Mouse (Mus musculus): Measurements from ENCODE around the gene Cmya5. TPM values are rescaled to one million over a fixed set of nuclear protein-coding genes. Genes with fewer than 3 reads are reported as not detected.
"Not testable (repeated sequence)": the region's sequence is repeated elsewhere in the genome, so short reads cannot be mapped to it uniquely, and the experiment has no call there.

Cmya5 gene
- polyA plus RNA-seq, 2 experiments: 0.01 TPM

GRCm38 (mm10) chr13:93188738-93189137, 44.2 kb upstream of the Cmya5 start:
- WGBS (ENCODE audit: insufficient replicate concordance): 67% methylated on average over 3 of the region's 3 CpGs
- Histone ChIP-seq H3K4me3 (ENCODE audit: insufficient read depth in 1 of 2, low read depth in 2 of 2, low read length in 2 of 2) (no peak overlapping the region), H3K4me2 (ENCODE audit: low read depth) (no peak overlapping the region; the same call in none of the 2 replicates), H3K9ac (replicated peaks) (no peak overlapping the region), H3K4me1 (replicated peaks; ENCODE audit: control insufficient read depth in 2 of 2, insufficient read depth in 2 of 2, low read length in 1 of 2) (peaks cover 5 to 13% of the 10 kb centered on the region in 2 experiments), H3K9me3 (ENCODE audit: control insufficient read depth, low read length) (no peaks in the 10 kb centered on the region), H3K27ac (no peak overlapping the region), H3K36me3 (replicated peaks; ENCODE audit: control insufficient read depth, insufficient read depth, low read depth) (peaks cover 10% of the 10 kb centered on the region), H3K27me3 (ENCODE audit: control insufficient read depth, insufficient read depth, low read length) (no peaks in the 10 kb centered on the region)
- no peak for ATAC-seq (ENCODE audit: insufficient read depth)
- DNase-seq (ENCODE audit: low read depth in 3 of 3, low spot score in 3 of 3): no peak
- TF ChIP-seq CTCF (IDR thresholded peaks at IDR 0.05; ENCODE audit: low read depth) (no peak), EP300 (IDR thresholded peaks at IDR 0.05; ENCODE audit: low read depth) (no peak)

- not testable (repeated sequence) for H3K4me3 ChIP-seq (ENCODE audit: insufficient read depth in 1 of 2, low read depth in 2 of 2, low read length in 2 of 2); DNase-seq (ENCODE audit: low read depth in 3 of 3, low spot score in 3 of 3); H3K9me3 ChIP-seq (ENCODE audit: control insufficient read depth, low read length); H3K9ac ChIP-seq (replicated peaks); H3K27me3 ChIP-seq (ENCODE audit: control insufficient read depth, insufficient read depth, low read length); ATAC-seq (ENCODE audit: insufficient read depth); H3K27ac ChIP-seq; H3K4me2 ChIP-seq (ENCODE audit: low read depth)
- H3K4me1 ChIP-seq (replicated peaks; ENCODE audit: control insufficient read depth in 2 of 2, insufficient read depth in 2 of 2, low read length in 1 of 2): peaks cover 5 to 13% of the 10 kb centered on the region in 2 experiments
- WGBS (ENCODE audit: insufficient replicate concordance): 85% methylated on average over 5 of the region's 5 CpGs
- peaks cover 17% of the 10 kb centered on the region for H3K36me3 ChIP-seq (replicated peaks; ENCODE audit: control insufficient read depth, insufficient read depth, low read depth)
Measured at GRCm38 (mm10) chr13:93187792-93188191, 43.3 kb upstream of the Cmya5 start.

- Histone ChIP-seq H3K4me2 (ENCODE audit: low read depth) (no peak overlapping the region), H3K27ac (no peak overlapping the region), H3K36me3 (replicated peaks; ENCODE audit: control insufficient read depth, insufficient read depth, low read depth) (peaks cover 23% of the 10 kb centered on the region), H3K9ac (replicated peaks) (no peak overlapping the region), H3K4me3 (ENCODE audit: insufficient read depth in 1 of 2, low read depth in 2 of 2, low read length in 2 of 2) (no peak overlapping the region), H3K4me1 (replicated peaks; ENCODE audit: control insufficient read depth in 2 of 2, insufficient read depth in 2 of 2, low read length in 1 of 2) (peaks cover 0 to 2% of the 10 kb centered on the region in 2 experiments; a peak in 1 of 4 replicates), H3K27me3 (ENCODE audit: control insufficient read depth, insufficient read depth, low read length) (no peaks in the 10 kb centered on the region), H3K9me3 (ENCODE audit: control insufficient read depth, low read length) (no peaks in the 10 kb centered on the region)
- no peak for ATAC-seq (ENCODE audit: insufficient read depth)
- no peak for TF ChIP-seq EP300 (IDR thresholded peaks at IDR 0.05; ENCODE audit: low read depth)
- no peak for TF ChIP-seq CTCF (IDR thresholded peaks at IDR 0.05; ENCODE audit: low read depth)
- DNase-seq (ENCODE audit: low read depth in 3 of 3, low spot score in 3 of 3): no peak
- WGBS (ENCODE audit: insufficient replicate concordance): 89% methylated on average over 1 of the region's 1 CpGs
Measured at GRCm38 (mm10) chr13:93180351-93180750, 35.8 kb upstream of the Cmya5 start.

GRCm38 (mm10) chr13:93179522-93179921, 35.0 kb upstream of the Cmya5 start:
- no peak overlapping the region for H3K4me2 ChIP-seq (ENCODE audit: low read depth)
- H3K27ac ChIP-seq: no peak overlapping the region
- no peak overlapping the region for H3K4me3 ChIP-seq (ENCODE audit: insufficient read depth in 1 of 2, low read depth in 2 of 2, low read length in 2 of 2)
- H3K9me3 ChIP-seq (ENCODE audit: control insufficient read depth, low read length): no peaks in the 10 kb centered on the region
- TF ChIP-seq CTCF (IDR thresholded peaks at IDR 0.05; ENCODE audit: low read depth) (no peak), EP300 (IDR thresholded peaks at IDR 0.05; ENCODE audit: low read depth) (no peak)
- no peaks in the 10 kb centered on the region for H3K27me3 ChIP-seq (ENCODE audit: control insufficient read depth, insufficient read depth, low read length)
- 62% methylated on average over 2 of the region's 2 CpGs for WGBS (ENCODE audit: insufficient replicate concordance)
- DNase-seq (ENCODE audit: low read depth in 3 of 3, low spot score in 3 of 3): no peak
- H3K4me1 ChIP-seq (replicated peaks; ENCODE audit: control insufficient read depth in 2 of 2, insufficient read depth in 2 of 2, low read length in 1 of 2): peaks cover 0 to 2% of the 10 kb centered on the region in 2 experiments; a peak in 1 of 4 replicates
- peaks cover 27% of the 10 kb centered on the region for H3K36me3 ChIP-seq (replicated peaks; ENCODE audit: control insufficient read depth, insufficient read depth, low read depth)
- ATAC-seq (ENCODE audit: insufficient read depth): no peak
- H3K9ac ChIP-seq (replicated peaks): no peak overlapping the region

- no peak for DNase-seq (ENCODE audit: low read depth in 3 of 3, low spot score in 3 of 3)
- no peak overlapping the region for H3K27ac ChIP-seq
- no peak overlapping the region for H3K9ac ChIP-seq (replicated peaks)
- H3K4me2 ChIP-seq (ENCODE audit: low read depth): no peak overlapping the region
- TF ChIP-seq CTCF (IDR thresholded peaks at IDR 0.05; ENCODE audit: low read depth) (no peak), EP300 (IDR thresholded peaks at IDR 0.05; ENCODE audit: low read depth) (no peak)
- no peaks in the 10 kb centered on the region for H3K27me3 ChIP-seq (ENCODE audit: control insufficient read depth, insufficient read depth, low read length)
- peaks cover 0 to 2% of the 10 kb centered on the region in 2 experiments; a peak in 1 of 4 replicates for H3K4me1 ChIP-seq (replicated peaks; ENCODE audit: control insufficient read depth in 2 of 2, insufficient read depth in 2 of 2, low read length in 1 of 2)
- H3K9me3 ChIP-seq (ENCODE audit: control insufficient read depth, low read length): no peaks in the 10 kb centered on the region
- H3K36me3 ChIP-seq (replicated peaks; ENCODE audit: control insufficient read depth, insufficient read depth, low read depth): peaks cover 19% of the 10 kb centered on the region
- no peak for ATAC-seq (ENCODE audit: insufficient read depth)
- H3K4me3 ChIP-seq (ENCODE audit: insufficient read depth in 1 of 2, low read depth in 2 of 2, low read length in 2 of 2): no peak overlapping the region
Measured at GRCm38 (mm10) chr13:93177571-93177970, 33.0 kb upstream of the Cmya5 start.

Data from liver, embryonic 14.5 days (tissue).